Mouse (Mus musculus): ENCODE data around the gene Zfp462. TPM values are rescaled to one million over a fixed set of nuclear protein-coding genes. Genes with fewer than 3 reads are reported as not detected.
"Not testable (repeated sequence)": the region's sequence is repeated elsewhere in the genome, so short reads cannot be mapped to it uniquely, and the experiment has no call there.

The Zfp462 gene
- polyA plus RNA-seq (2015; fragmentation: Nextera tagmentation; extraction: Ambion mirVana): 3.6 and 4.8 TPM in 2 replicates

DNA sequence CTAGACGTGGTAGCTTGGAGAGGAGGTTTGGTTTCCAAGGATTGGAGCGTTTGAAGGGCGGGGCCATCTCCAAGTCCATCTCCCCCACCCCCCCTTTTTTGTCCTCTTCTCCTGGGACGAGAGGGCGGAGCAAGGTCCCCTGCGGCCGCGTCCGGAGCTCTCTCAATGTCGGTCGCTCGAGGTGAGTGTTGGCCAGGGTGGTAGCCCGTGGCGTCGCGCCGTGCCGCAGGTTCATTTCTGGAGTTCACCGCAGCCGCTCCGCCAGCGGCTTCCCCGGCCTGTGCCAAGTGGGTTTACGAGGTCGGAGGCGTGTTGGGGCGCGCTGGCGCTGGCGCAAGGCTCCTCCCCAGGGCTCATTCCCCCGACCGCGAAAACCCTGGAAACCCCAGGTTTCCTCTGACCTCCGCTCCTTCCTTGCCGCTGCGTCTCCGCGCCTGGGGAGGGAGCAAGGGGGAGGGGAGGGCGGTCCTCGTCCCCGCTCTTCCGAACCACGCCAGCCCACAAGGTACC, at the start of gene Zfp462:
TSS of gene Zfp462 (plus strand) at position 128 of the 510 bp plus-strand sequence.
- 1% methylated on average over 43 of the region's 43 CpGs for WGBS
- Histone ChIP-seq H3K4me2 (peak within 1 kb of the TSS; percentile 96), H3K9me3 (no peaks in the 10 kb centered on the region), H3K4me3 (peak within 1 kb of the TSS; percentile 76), H3K36me3 (no peaks in the 10 kb centered on the region), H3K4me1 (peaks cover 8% of the 10 kb centered on the region), H3K27me3 (no peaks in the 10 kb centered on the region), H3K27ac (peak within 1 kb of the TSS; percentile 58; the same call in 1 of the 2 replicates), H3K9ac (peak within 1 kb of the TSS; percentile 83)
- ATAC-seq (ENCODE audit: borderline replicate concordance, extremely low read depth, low FRiP score, low TSS enrichment): peak; percentile 19; the same call in 1 of the 2 replicates

DNA sequence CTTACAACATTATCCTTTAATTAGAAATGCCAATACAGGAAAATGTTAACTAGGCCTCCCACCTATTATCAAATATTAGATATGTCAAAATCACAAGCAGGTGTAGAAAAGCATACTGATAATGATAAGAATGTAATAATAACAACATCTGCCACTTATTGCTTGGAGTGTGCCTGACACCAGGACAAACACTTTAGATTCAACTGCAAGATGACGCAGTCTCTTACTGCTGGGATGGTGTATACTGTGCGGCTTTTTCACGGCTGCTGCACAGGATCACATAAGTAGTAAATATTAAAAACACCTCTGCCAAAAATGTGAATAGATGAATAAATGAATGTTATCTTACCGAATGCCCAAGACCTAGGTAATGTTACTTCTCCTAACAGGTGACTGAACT, 48.8 kb upstream of the Zfp462 start:
- H3K9me3 ChIP-seq: no peaks in the 10 kb centered on the region
- H3K9ac ChIP-seq: no peak overlapping the region
- H3K4me1 ChIP-seq: no peaks in the 10 kb centered on the region
- no peak overlapping the region for H3K4me3 ChIP-seq
- H3K27ac ChIP-seq: no peak overlapping the region
- no peaks in the 10 kb centered on the region for H3K27me3 ChIP-seq
- H3K36me3 ChIP-seq: no peaks in the 10 kb centered on the region
- no peak overlapping the region for H3K4me2 ChIP-seq
- WGBS: 73% methylated on average over 4 of the region's 4 CpGs
- ATAC-seq (ENCODE audit: borderline replicate concordance, extremely low read depth, low FRiP score, low TSS enrichment): no peak

DNA sequence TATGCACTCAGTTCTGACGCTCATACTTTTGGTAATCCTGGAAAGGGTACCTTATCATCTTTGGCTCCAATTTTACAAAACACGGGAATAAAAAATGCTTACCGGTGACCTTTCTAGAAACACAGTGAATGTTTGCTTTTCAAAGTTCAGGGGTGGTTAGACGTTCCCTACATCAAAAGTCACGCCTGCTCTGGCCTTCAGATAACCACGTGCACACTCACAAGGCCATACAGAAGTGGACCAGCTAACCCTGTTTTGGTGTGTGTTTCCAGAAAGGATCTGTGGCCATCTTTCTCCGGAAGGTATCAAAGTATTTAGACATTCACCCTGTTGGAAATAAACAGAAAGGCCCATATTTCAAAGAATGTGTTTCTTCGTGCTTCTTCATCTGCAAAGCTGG, 40.2 kb upstream of the Zfp462 start:
- Histone ChIP-seq H3K4me2 (no peak overlapping the region), H3K4me1 (no peaks in the 10 kb centered on the region), H3K27ac (no peak overlapping the region), H3K4me3 (no peak overlapping the region), H3K36me3 (no peaks in the 10 kb centered on the region), H3K9me3 (no peaks in the 10 kb centered on the region), H3K27me3 (no peaks in the 10 kb centered on the region), H3K9ac (no peak overlapping the region)
- no peak for ATAC-seq (ENCODE audit: borderline replicate concordance, extremely low read depth, low FRiP score, low TSS enrichment)
- 53% methylated on average over 8 of the region's 8 CpGs for WGBS

DNA sequence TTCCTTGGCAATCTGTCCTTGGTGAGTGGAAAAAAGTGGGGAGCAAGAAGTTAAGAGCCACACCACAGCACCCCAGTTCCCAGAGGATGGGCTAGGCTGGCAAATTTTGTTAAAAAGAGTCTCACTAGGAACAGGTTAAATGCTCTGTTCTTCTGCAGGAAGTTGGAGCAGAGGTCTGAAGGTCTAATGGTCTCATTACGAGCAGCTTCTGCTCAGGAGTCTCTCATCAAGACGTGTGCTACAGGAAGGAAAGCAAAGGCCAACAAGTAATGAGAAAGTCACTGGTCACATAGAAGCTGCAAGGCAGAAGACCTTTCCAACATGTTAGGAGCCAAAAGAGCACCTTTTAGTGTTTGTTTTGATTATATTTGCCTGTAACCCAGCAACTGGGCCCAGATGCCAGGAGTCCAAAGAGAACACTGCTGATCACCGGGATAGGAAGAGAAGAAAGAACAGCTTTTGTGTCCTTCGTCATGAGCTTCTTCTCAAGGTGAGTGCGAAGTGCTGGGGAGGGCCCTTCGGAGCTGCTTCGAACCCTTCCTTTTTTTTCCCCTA, 39.4 kb upstream of the Zfp462 start:
- H3K4me2 ChIP-seq: no peak overlapping the region
- no peaks in the 10 kb centered on the region for H3K4me1 ChIP-seq
- ATAC-seq (ENCODE audit: borderline replicate concordance, extremely low read depth, low FRiP score, low TSS enrichment): no peak
- no peaks in the 10 kb centered on the region for H3K27me3 ChIP-seq
- no peak overlapping the region for H3K9ac ChIP-seq
- H3K9me3 ChIP-seq: no peaks in the 10 kb centered on the region
- H3K27ac ChIP-seq: no peak overlapping the region
- H3K36me3 ChIP-seq: no peaks in the 10 kb centered on the region
- 75% methylated on average over 7 of the region's 7 CpGs for WGBS
- no peak overlapping the region for H3K4me3 ChIP-seq

GRCm38 (mm10) chr4:54910300-54910699, 34.5 kb upstream of the Zfp462 start:
- Histone ChIP-seq H3K9ac (no peak overlapping the region), H3K4me3 (no peak overlapping the region), H3K4me2 (no peak overlapping the region), H3K27ac (no peak overlapping the region), H3K27me3 (no peaks in the 10 kb centered on the region), H3K4me1 (no peaks in the 10 kb centered on the region), H3K9me3 (no peaks in the 10 kb centered on the region), H3K36me3 (no peaks in the 10 kb centered on the region)
- no peak for ATAC-seq (ENCODE audit: borderline replicate concordance, extremely low read depth, low FRiP score, low TSS enrichment)
- WGBS: 59% methylated on average over 3 of the region's 3 CpGs

DNA sequence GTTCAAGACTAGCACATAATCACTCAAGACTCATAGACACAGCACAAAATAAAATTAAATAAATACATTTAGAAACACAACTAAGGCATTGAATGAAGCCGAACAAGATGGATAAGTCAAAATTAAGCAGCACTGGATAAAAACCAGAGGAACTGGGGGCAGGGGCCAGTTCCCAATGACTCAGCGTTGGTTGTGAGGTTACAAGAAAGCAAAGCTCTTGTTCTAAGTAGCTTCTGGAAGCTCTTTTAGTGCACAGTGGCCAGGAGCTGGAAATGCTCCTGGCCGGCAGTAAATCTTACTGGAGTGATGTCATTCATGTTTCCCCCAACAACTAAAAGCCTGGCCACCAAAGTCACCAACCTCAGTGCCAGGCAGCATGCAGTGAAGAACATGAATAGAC, 26.6 kb upstream of the Zfp462 start:
- H3K9ac ChIP-seq: no peak overlapping the region
- no peak overlapping the region for H3K4me2 ChIP-seq
- H3K9me3 ChIP-seq: no peaks in the 10 kb centered on the region
- no peaks in the 10 kb centered on the region for H3K4me1 ChIP-seq
- H3K27me3 ChIP-seq: no peaks in the 10 kb centered on the region
- H3K4me3 ChIP-seq: no peak overlapping the region
- no peaks in the 10 kb centered on the region for H3K36me3 ChIP-seq
- ATAC-seq (ENCODE audit: borderline replicate concordance, extremely low read depth, low FRiP score, low TSS enrichment): no peak
- WGBS: 71% methylated on average over 3 of the region's 3 CpGs
- no peak overlapping the region for H3K27ac ChIP-seq

DNA sequence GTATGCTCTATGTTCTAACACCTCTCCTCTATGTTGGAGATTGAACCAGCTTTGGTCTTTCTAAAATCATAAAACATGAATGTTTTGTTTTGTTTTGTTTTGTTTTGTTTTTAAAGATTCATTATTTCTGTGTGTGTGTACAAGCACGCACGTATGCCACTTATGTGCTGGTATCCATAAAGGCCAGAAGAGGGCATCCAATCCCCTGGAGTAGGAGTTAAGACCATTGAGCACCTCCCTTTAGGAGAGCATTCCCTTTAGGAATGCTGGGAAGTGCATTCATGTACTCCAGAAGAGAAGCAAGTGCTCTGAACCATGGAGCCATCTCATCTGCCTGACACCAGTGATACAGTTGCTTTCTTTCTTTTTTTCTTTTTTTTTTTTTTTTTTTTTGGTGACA, 21.5 kb upstream of the Zfp462 start:
- H3K4me2 ChIP-seq: no peak overlapping the region
- WGBS: 90% methylated on average over 2 of the region's 2 CpGs
- ATAC-seq (ENCODE audit: borderline replicate concordance, extremely low read depth, low FRiP score, low TSS enrichment): no peak

GRCm38 (mm10) chr4:54924306-54924705, 20.5 kb upstream of the Zfp462 start:
- Histone ChIP-seq H3K36me3 (no peaks in the 10 kb centered on the region), H3K9me3 (no peaks in the 10 kb centered on the region), H3K9ac (no peak overlapping the region), H3K27me3 (no peaks in the 10 kb centered on the region), H3K4me2 (no peak overlapping the region), H3K4me1 (no peaks in the 10 kb centered on the region), H3K27ac (no peak overlapping the region), H3K4me3 (no peak overlapping the region)
- WGBS: 85% methylated on average over 2 of the region's 2 CpGs
- ATAC-seq (ENCODE audit: borderline replicate concordance, extremely low read depth, low FRiP score, low TSS enrichment): no peak

More for the DNA sequence above, 21.5 kb upstream of the Zfp462 start:
- Histone ChIP-seq H3K4me3 (no peak overlapping the region), H3K4me1 (no peaks in the 10 kb centered on the region), H3K27ac (no peak overlapping the region), H3K9ac (no peak overlapping the region), H3K9me3 (no peaks in the 10 kb centered on the region), H3K36me3 (no peaks in the 10 kb centered on the region), H3K27me3 (no peaks in the 10 kb centered on the region)

GRCm38 (mm10) chr4:54926456-54926855, 18.4 kb upstream of the Zfp462 start:
- H3K4me1 ChIP-seq; H3K4me3 ChIP-seq; H3K4me2 ChIP-seq; ATAC-seq (ENCODE audit: borderline replicate concordance, extremely low read depth, low FRiP score, low TSS enrichment); H3K36me3 ChIP-seq; H3K27ac ChIP-seq; H3K9me3 ChIP-seq; H3K27me3 ChIP-seq; H3K9ac ChIP-seq: not testable (repeated sequence)
- WGBS: 89% methylated on average over 5 of the region's 5 CpGs

- H3K4me1 ChIP-seq; H3K27me3 ChIP-seq; H3K9ac ChIP-seq; H3K4me3 ChIP-seq; H3K36me3 ChIP-seq; ATAC-seq (ENCODE audit: borderline replicate concordance, extremely low read depth, low FRiP score, low TSS enrichment); H3K4me2 ChIP-seq; H3K27ac ChIP-seq; H3K9me3 ChIP-seq: not testable (repeated sequence)
- WGBS: 79% methylated on average over 7 of the region's 8 CpGs
Measured at GRCm38 (mm10) chr4:54927321-54928062, 17.4 kb upstream of the Zfp462 start.

GRCm38 (mm10) chr4:54929686-54930085, 15.2 kb upstream of the Zfp462 start:
- H3K4me3 ChIP-seq: no peak overlapping the region
- H3K9ac ChIP-seq: no peak overlapping the region
- no peak overlapping the region for H3K4me2 ChIP-seq
- no peaks in the 10 kb centered on the region for H3K27me3 ChIP-seq
- no peaks in the 10 kb centered on the region for H3K4me1 ChIP-seq
- no peaks in the 10 kb centered on the region for H3K36me3 ChIP-seq
- no peak overlapping the region for H3K27ac ChIP-seq
- 74% methylated on average over 2 of the region's 2 CpGs for WGBS
- no peaks in the 10 kb centered on the region for H3K9me3 ChIP-seq
- no peak for ATAC-seq (ENCODE audit: borderline replicate concordance, extremely low read depth, low FRiP score, low TSS enrichment)

DNA sequence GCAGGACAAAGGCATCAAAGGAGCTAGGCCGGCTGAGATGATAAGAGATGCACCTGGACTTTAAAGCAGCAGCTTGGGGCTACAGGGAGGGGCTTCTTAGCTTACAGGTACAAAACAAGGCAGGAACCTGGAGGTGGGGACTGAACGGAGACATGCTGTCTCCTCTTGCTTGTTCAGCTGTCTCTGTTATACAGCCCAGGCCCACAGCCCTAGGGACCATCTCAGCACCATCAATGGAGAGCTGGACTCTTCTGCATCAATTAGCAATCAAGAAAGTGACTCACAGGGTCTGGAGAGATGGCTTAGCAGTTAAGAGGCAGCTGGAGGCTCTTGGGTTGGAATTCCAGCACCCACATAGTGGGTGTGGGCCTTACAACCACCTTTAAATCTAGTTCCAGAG, 12.2 kb upstream of the Zfp462 start:
- Histone ChIP-seq H3K36me3 (no peaks in the 10 kb centered on the region), H3K4me1 (no peaks in the 10 kb centered on the region), H3K9me3 (no peaks in the 10 kb centered on the region), H3K4me3 (no peak overlapping the region), H3K27me3 (no peaks in the 10 kb centered on the region), H3K9ac (no peak overlapping the region), H3K27ac (no peak overlapping the region), H3K4me2 (no peak overlapping the region)
- no peak for ATAC-seq (ENCODE audit: borderline replicate concordance, extremely low read depth, low FRiP score, low TSS enrichment)
- 27% methylated on average over 2 of the region's 2 CpGs for WGBS

All from lung, embryonic 15.5 days (tissue).